ENCODE assay signal across 8 mouse cellular contexts in genomic region chr4:141142285-141142811, GRCm38 (mm10). TPM values are rescaled to one million over a fixed set of nuclear protein-coding genes. Genes with fewer than 3 reads are reported as not detected.
DNase-seq lines count a peak whose midpoint lies in the region; ATAC-seq and TF ChIP-seq lines count a peak whose summit lies in the region.

No protein-coding gene starts in this region.

- no peak for TF ChIP-seq CTCF in thymus, adult 2 months (IDR thresholded peaks at IDR 0.05; ENCODE audit: borderline replicate concordance, control insufficient read depth, extremely low read depth, insufficient read depth, low read length, poor library complexity)

- peaks cover 12% of the 10 kb centered on the region for H3K4me1 ChIP-seq in limb, embryonic 14.5 days (ENCODE audit: control insufficient read depth, insufficient read depth, low read length)
- peaks cover 27% of the 10 kb centered on the region for H3K4me1 ChIP-seq in neural tube, embryonic 13.5 days (replicated peaks)
- H3K4me1 ChIP-seq in thymus, adult 2 months (replicated peaks; ENCODE audit: control insufficient read depth, insufficient read depth, low read length): peaks cover 13% of the 10 kb centered on the region

- no peaks in the 10 kb centered on the region for H3K27me3 ChIP-seq in limb, embryonic 14.5 days (ENCODE audit: control insufficient read depth, insufficient read depth, low read length)
- no peaks in the 10 kb centered on the region for H3K27me3 ChIP-seq in neural tube, embryonic 13.5 days
- H3K27me3 ChIP-seq in thymus, adult 2 months (ENCODE audit: control insufficient read depth, insufficient read depth, low read length): no peaks in the 10 kb centered on the region

- H3K4me2 ChIP-seq in limb, embryonic 14.5 days (replicated peaks; ENCODE audit: low read depth, low read length, severe bottlenecking): peak overlapping the region; percentile 30; the same call in 1 of the 2 replicates
- H3K4me2 ChIP-seq in neural tube, embryonic 13.5 days: no peak overlapping the region

- WGBS in limb, embryonic 14.5 days: 19% methylated on average over 9 of the region's 9 CpGs
- 32% methylated on average over 9 of the region's 9 CpGs for WGBS in neural tube, embryonic 13.5 days
- WGBS in thymus, adult 2 months: 11% methylated on average over 9 of the region's 9 CpGs

- peak; percentile 77 for DNase-seq in urinary bladder, postnatal 14 days (ENCODE audit: low spot score)
- no peak for DNase-seq in urinary bladder, adult 2 months (ENCODE audit: low spot score)
- DNase-seq in cerebellum, adult 9-10 months: peak; percentile 90
- peak; percentile 52 to 69 for DNase-seq in gastrocnemius, postnatal 4 days (ENCODE audit: low spot score in 2 of 2)
- DNase-seq in kidney, adult 9 months: peak; percentile 91
- DNase-seq in limb, embryonic 14.5 days (ENCODE audit: low spot score): peak; percentile 84
- DNase-seq in thymus, adult 2 months: peak; percentile 81

- no peak for TF ChIP-seq POLR2A in limb, embryonic 14.5 days (IDR thresholded peaks at IDR 0.05; ENCODE audit: borderline replicate concordance, extremely low read depth, insufficient read depth, insufficient read length)
- TF ChIP-seq POLR2A in thymus, adult 2 months (IDR thresholded peaks at IDR 0.05; ENCODE audit: control insufficient read depth, extremely low read depth, insufficient read depth, low read length, poor library complexity): no peak

- H3K27ac ChIP-seq in limb, embryonic 14.5 days (replicated peaks; ENCODE audit: low read depth, low read length): 0 out of 2 replicates have a peak overlapping the region, but pooled peaks have one; percentile 11
- H3K27ac ChIP-seq in neural tube, embryonic 13.5 days (replicated peaks): no peak overlapping the region
- H3K27ac ChIP-seq in thymus, adult 2 months (ENCODE audit: control insufficient read depth, insufficient read depth, low read length): no peak overlapping the region

- H3K9ac ChIP-seq in limb, embryonic 14.5 days (ENCODE audit: low read depth, low read length, severe bottlenecking): no peak overlapping the region
- 0 out of 2 replicates have a peak overlapping the region, but pooled peaks have one; percentile 13 for H3K9ac ChIP-seq in neural tube, embryonic 13.5 days

- no peaks in the 10 kb centered on the region for H3K36me3 ChIP-seq in limb, embryonic 14.5 days (ENCODE audit: control insufficient read depth, insufficient read depth, low read length)
- no peaks in the 10 kb centered on the region for H3K36me3 ChIP-seq in neural tube, embryonic 13.5 days
- no peaks in the 10 kb centered on the region for H3K36me3 ChIP-seq in thymus, adult 2 months (ENCODE audit: control insufficient read depth, insufficient read depth, low read length)

- ATAC-seq in limb, embryonic 14.5 days (ENCODE audit: low FRiP score, low read depth): no peak
- no peak for ATAC-seq in neural tube, embryonic 13.5 days (ENCODE audit: low read depth)

- H3K9me3 ChIP-seq in limb, embryonic 14.5 days (ENCODE audit: control insufficient read depth, low read length): no peaks in the 10 kb centered on the region
- H3K9me3 ChIP-seq in neural tube, embryonic 13.5 days: no peaks in the 10 kb centered on the region

- H3K4me3 ChIP-seq in limb, embryonic 14.5 days (replicated peaks; ENCODE audit: low read length): no peak overlapping the region
- H3K4me3 ChIP-seq in neural tube, embryonic 13.5 days: no peak overlapping the region
- peak overlapping the region; percentile 20; the same call in 1 of the 2 replicates for H3K4me3 ChIP-seq in thymus, adult 2 months (ENCODE audit: control insufficient read depth, insufficient read depth, low read length)

RNA-seq across cellular contexts. Expression of gene Szrd1, which starts 2.8 kb away (rescaled TPM):
- polyA plus RNA-seq in urinary bladder, adult 2 months (2012; rRNA removed): 32.6 and 44.2 TPM in 2 replicates
- total RNA-seq in gastrocnemius, postnatal 4 days (2021): 100 to 1,000 TPM; 164 to 177 TPM
- 63.7 and 71.4 TPM in 2 replicates for polyA plus RNA-seq in limb, embryonic 14.5 days (2012; rRNA removed)
- polyA plus RNA-seq in limb, embryonic 14.5 days (2014; fragmentation: Nextera tagmentation; extraction: Ambion mirVana): 38.6 and 39.1 TPM in 2 replicates
- polyA plus RNA-seq in neural tube, embryonic 13.5 days (2015; fragmentation: Nextera tagmentation; extraction: Ambion mirVana): 23.4 and 27.2 TPM in 2 replicates
- polyA plus RNA-seq in thymus, adult 2 months (2012; rRNA removed): 54.2 and 62.1 TPM in 2 replicates

RNA-seq across cellular contexts. Expression of gene Fbxo42, which starts 5.4 kb away (rescaled TPM):
- 12.2 and 13.9 TPM in 2 replicates for polyA plus RNA-seq in urinary bladder, adult 2 months (2012; rRNA removed)
- 10 to 100 TPM; 15.5 to 16.3 TPM for total RNA-seq in gastrocnemius, postnatal 4 days (2021)
- polyA plus RNA-seq in limb, embryonic 14.5 days (2012; rRNA removed): 23.1 and 25.5 TPM in 2 replicates
- polyA plus RNA-seq in limb, embryonic 14.5 days (2014; fragmentation: Nextera tagmentation; extraction: Ambion mirVana): 29.7 and 30.0 TPM in 2 replicates
- 23.2 and 24.2 TPM in 2 replicates for polyA plus RNA-seq in neural tube, embryonic 13.5 days (2015; fragmentation: Nextera tagmentation; extraction: Ambion mirVana)
- polyA plus RNA-seq in thymus, adult 2 months (2012; rRNA removed): 29.1 and 29.3 TPM in 2 replicates

RNA-seq across cellular contexts. Expression of gene Spata21, which starts 54.2 kb away (rescaled TPM):
- not detected in 2 replicates for polyA plus RNA-seq in urinary bladder, adult 2 months (2012; rRNA removed)
- under 1 TPM in 1 of 2 experiments, not detected in 1; 0.76 TPM for total RNA-seq in gastrocnemius, postnatal 4 days (2021)
- polyA plus RNA-seq in limb, embryonic 14.5 days (2012; rRNA removed): 0.04 and 0.08 TPM in 2 replicates
- 0.18 and 0.43 TPM in 2 replicates for polyA plus RNA-seq in limb, embryonic 14.5 days (2014; fragmentation: Nextera tagmentation; extraction: Ambion mirVana)
- polyA plus RNA-seq in neural tube, embryonic 13.5 days (2015; fragmentation: Nextera tagmentation; extraction: Ambion mirVana): not detected in 2 replicates
- polyA plus RNA-seq in thymus, adult 2 months (2012; rRNA removed): 0.08 and 0.23 TPM in 2 replicates
